Mouse (Mus musculus) kidney, adult 2 months (tissue): ENCODE data around the gene Znhit1. TPM values are rescaled to one million over a fixed set of nuclear protein-coding genes. Genes with fewer than 3 reads are reported as not detected.
A peak's percentile ranks its signal among the peaks of the same experiment; 100 is the strongest.

ENCODE experiments used
- DNase-seq: peaks from one replicate; pipeline ENCODE4 v3.0.0; 2021
- H3K27ac ChIP-seq: fragments of 200-500 bp; 2 replicates; pipeline ENCODE4 v1.5.1; 2012; ENCODE audit warnings: low read depth, low read length, control low read depth, inconsistent platforms; ENCODE audit not compliant: insufficient read depth
- H3K27me3 ChIP-seq: fragments of 200-500 bp; replicated peaks from 2 replicates; pipeline ENCODE4 v1.6.1; 2012; ENCODE audit warnings: mild to moderate bottlenecking, moderate library complexity, low read length, inconsistent platforms; ENCODE audit not compliant: control insufficient read depth, insufficient read depth
- H3K36me3 ChIP-seq: fragments of 200-500 bp; 2 replicates; pipeline ENCODE4 v1.6.1; 2012; ENCODE audit warnings: mild to moderate bottlenecking, moderate library complexity, low read length, inconsistent platforms; ENCODE audit not compliant: control insufficient read depth, insufficient read depth
- H3K4me1 ChIP-seq: fragments of 200-500 bp; 2 replicates; pipeline ENCODE4 v1.6.1; 2011; ENCODE audit warnings: low read length; ENCODE audit not compliant: control insufficient read depth, insufficient read depth
- H3K4me3 ChIP-seq: fragments of 200-500 bp; 2 replicates; pipeline ENCODE4 v1.5.1; 2011; ENCODE audit warnings: mild to moderate bottlenecking, low read depth, low read length, control low read depth; ENCODE audit not compliant: insufficient read depth
- CTCF ChIP-seq: fragments of 200-500 bp; conservative IDR thresholded peaks from 2 replicates; pipeline ENCODE4 v1.5.1; 2011; ENCODE audit warnings: low read depth, mild to moderate bottlenecking, control low read depth, low read length, moderate library complexity, mixed read lengths; ENCODE audit not compliant: insufficient read depth, insufficient read length
- POLR2A ChIP-seq: fragments of 200-500 bp; IDR thresholded peaks from one replicate; pipeline ENCODE4 v1.6.1; 2011; ENCODE audit warnings: low read depth, low read length, control low read depth
- WGBS: fragments of 180-500 bp; shearing (Covaris S2); methylation state at CpG from one replicate; pipeline ENCODE4 v1.1.7; 2018; 5-methylcytosine and 5-hydroxymethylcytosine counted together
- polyA plus RNA-seq: library from polyadenylated mRNA; depleted of rRNA; stranded (reverse); fragments of >200 nt; gene quantifications from 2 replicates; pipeline ENCODE4 v1.2.3, GENCODE M21; 2012

Znhit1 gene
- polyA plus RNA-seq, 1 experiment, result 99.7 TPM

- H3K27me3 ChIP-seq, result no peaks in the 10 kb centered on the region
Observed at GRCm38 (mm10) chr5:136967592-136967991, 20.2 kb downstream of the Znhit1 start.

DNA sequence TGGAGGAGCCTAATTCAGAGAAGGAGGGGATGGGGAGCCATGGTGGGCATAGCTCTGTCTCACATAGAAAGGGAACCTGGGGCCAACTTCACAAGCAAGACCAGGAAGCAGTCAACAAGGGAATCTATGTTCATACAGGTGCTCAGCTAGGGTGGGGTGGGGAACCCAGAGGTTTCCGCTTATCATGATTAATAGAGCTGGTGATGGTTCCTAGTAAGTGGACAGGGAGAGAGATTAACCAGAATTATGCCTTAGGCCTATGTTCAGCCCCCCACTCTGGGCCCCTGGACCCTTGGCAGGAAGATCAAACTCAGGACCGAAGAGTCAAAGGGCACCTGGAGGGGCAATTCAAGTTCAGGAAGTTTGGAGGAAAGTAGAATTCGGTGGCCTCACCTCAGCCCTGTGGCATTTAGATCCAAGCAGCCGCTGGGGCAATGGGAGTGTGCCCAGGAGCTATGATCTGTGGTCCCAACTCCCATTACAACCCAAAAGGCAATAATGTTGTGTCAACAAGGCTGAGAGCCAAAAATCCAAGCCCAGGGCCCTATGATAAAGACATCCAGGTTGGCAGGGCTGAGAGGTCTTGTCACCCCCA is 20.9 kb downstream of the Znhit1 start:
- Histone ChIP-seq H3K27ac (peak overlapping the region; percentile 89), H3K36me3 (no peaks in the 10 kb centered on the region; the same call in 1 of the 2 replicates), H3K4me1 (peaks cover 32% of the 10 kb centered on the region), H3K27me3 (no peaks in the 10 kb centered on the region), H3K4me3 (peak overlapping the region; percentile 25; the same call in 1 of the 2 replicates)
- DNase-seq, result peak; percentile 56
- 44% methylated on average over 4 of the region's 4 CpGs for WGBS
- TF ChIP-seq POLR2A (no peak), CTCF (no peak)

More at GRCm38 (mm10) chr5:136967592-136967991, 20.2 kb downstream of the Znhit1 start:
- H3K4me3 ChIP-seq, result peak overlapping the region; percentile 58
- TF ChIP-seq CTCF (no peak), POLR2A (peak; percentile 32)
- peaks cover 32% of the 10 kb centered on the region for H3K4me1 ChIP-seq
- no peaks in the 10 kb centered on the region; the same call in 1 of the 2 replicates for H3K36me3 ChIP-seq
- 17% methylated on average over 10 of the region's 10 CpGs for WGBS
- peak overlapping the region; percentile 89 for H3K27ac ChIP-seq
- peak; percentile 94 for DNase-seq

- DNase-seq, result peak; percentile 91
- no peaks in the 10 kb centered on the region; the same call in 1 of the 2 replicates for H3K36me3 ChIP-seq
- TF ChIP-seq CTCF (no peak), POLR2A (peak; percentile 13)
- H3K27me3 ChIP-seq, result no peaks in the 10 kb centered on the region
- 24% methylated on average over 6 of the region's 6 CpGs for WGBS
- H3K27ac ChIP-seq, result peak within 1 kb of the TSS; percentile 89
- H3K4me1 ChIP-seq, result peaks cover 35% of the 10 kb centered on the region
- H3K4me3 ChIP-seq, result peak within 1 kb of the TSS; percentile 25; the same call in 1 of the 2 replicates
Observed at GRCm38 (mm10) chr5:136966331-136966730, 21.5 kb downstream of the Znhit1 start, which contains the start of gene Cldn15. Cldn15 (plus strand) TSS chr5:136966616.

DNA sequence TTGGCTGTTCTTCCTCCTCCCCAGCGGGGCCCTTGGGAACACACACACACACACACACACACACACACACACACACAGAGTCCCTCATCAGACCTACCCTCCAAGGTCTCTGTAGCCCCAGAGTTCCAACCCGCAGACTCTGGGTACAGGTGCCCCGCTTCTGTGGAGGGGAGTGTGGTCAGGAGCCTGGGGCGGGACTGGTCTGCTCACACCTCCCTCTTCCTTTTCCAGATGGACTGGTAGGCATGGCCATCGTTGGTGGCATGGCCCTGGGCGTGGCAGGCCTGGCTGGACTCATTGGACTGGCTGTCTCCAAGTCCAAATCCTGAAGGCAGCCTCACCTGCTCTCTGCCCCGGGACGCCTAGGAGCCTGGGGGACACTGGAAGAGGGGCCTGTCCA is 22.1 kb downstream of the Znhit1 start:
- Histone ChIP-seq H3K4me1 (peaks cover 41% of the 10 kb centered on the region), H3K27ac (peak overlapping the region; percentile 79), H3K4me3 (no peak overlapping the region), H3K36me3 (no peaks in the 10 kb centered on the region; the same call in 1 of the 2 replicates), H3K27me3 (no peaks in the 10 kb centered on the region)
- DNase-seq, result peak; percentile 69
- WGBS, result 46% methylated on average over 8 of the region's 8 CpGs
- TF ChIP-seq CTCF (no peak), POLR2A (no peak)

DNA sequence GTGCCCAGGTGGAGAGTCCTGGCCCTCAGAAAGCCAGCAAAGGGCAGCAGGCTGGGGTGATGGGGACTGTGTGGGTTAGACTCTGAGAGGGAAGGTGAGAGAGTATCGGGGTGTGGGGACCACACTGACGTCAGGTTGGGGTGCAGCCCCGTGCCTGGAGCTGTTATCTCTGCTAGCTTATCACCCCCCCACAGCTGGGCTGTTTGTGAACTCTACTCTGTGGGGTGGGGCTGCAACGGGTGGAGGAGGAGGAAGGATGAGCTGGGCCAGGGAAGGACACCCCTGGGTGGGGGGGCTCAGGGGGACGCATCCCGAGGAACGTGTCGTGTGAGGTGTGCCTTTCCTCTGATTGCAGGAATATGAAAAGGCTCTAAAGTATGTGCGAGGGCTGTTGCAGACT is 22.6 kb downstream of the Znhit1 start:
- Histone ChIP-seq H3K27me3 (no peaks in the 10 kb centered on the region), H3K36me3 (no peaks in the 10 kb centered on the region; the same call in 1 of the 2 replicates), H3K4me3 (no peak overlapping the region), H3K27ac (peak overlapping the region; percentile 79), H3K4me1 (peaks cover 43% of the 10 kb centered on the region)
- DNase-seq, result peak; percentile 16
- no peak for TF ChIP-seq POLR2A
- TF ChIP-seq CTCF, result no peak
- WGBS, result 67% methylated on average over 9 of the region's 9 CpGs

DNA sequence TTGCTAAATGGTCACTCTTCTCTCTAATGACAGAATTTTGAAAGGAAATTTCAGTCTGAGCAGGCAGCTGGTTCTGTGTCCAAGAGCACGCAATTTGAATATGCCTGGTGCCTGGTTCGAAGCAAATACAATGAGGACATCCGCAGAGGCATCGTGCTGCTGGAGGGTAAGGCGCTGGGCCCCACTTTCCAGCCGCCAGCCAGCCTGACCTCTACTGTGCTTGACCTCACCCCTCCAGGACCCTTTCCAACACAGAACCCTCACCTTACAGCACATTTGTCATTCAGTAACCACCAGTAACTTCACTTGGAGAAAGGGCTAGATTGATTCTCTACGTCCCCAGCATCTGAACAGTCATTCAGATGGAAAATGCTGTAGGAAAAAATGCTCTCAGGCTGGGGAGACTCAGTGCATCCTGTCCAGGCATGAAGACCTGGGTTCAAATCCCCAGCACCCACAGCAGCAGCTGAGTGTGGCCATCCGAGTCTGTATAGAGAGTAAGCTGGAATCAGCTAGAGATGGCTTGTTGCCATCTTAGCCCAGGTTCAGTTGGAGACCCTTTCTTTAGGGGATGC is 24.8 kb downstream of the Znhit1 start:
- peak overlapping the region; percentile 18 for H3K27ac ChIP-seq
- no peak for DNase-seq
- no peaks in the 10 kb centered on the region; the same call in 1 of the 2 replicates for H3K36me3 ChIP-seq
- TF ChIP-seq CTCF (no peak), POLR2A (no peak)
- H3K4me1 ChIP-seq, result peaks cover 52% of the 10 kb centered on the region
- WGBS, result 52% methylated on average over 8 of the region's 8 CpGs
- no peaks in the 10 kb centered on the region for H3K27me3 ChIP-seq
- H3K4me3 ChIP-seq, result peak overlapping the region; percentile 66; the same call in 1 of the 2 replicates

- Histone ChIP-seq H3K4me1 (peaks cover 52% of the 10 kb centered on the region), H3K4me3 (peak overlapping the region; percentile 66), H3K27ac (peak overlapping the region; percentile 92), H3K36me3 (no peaks in the 10 kb centered on the region; the same call in 1 of the 2 replicates), H3K27me3 (no peaks in the 10 kb centered on the region)
- WGBS, result 1% methylated on average over 10 of the region's 10 CpGs
- peak; percentile 88 for TF ChIP-seq CTCF
- no peak for TF ChIP-seq POLR2A
- peak; percentile 88 for DNase-seq
Observed at GRCm38 (mm10) chr5:136962501-136962900, 25.3 kb downstream of the Znhit1 start.
